Mouse (Mus musculus) midbrain, embryonic 10.5 days (tissue): ENCODE results near the gene Rmnd5b. TPM values are rescaled to one million over a fixed set of nuclear protein-coding genes. Genes with fewer than 3 reads are reported as not detected.
A peak's percentile ranks its signal among the peaks of the same experiment; 100 is the strongest.

ENCODE experiments used
- DNase-seq: peaks from one replicate; pipeline ENCODE4 v3.0.0-alpha.2; 2017; ENCODE audit warnings: low spot score
- H3K27ac ChIP-seq: fragments of 300-500 bp; sonication (generic); replicated peaks from 2 replicates; pipeline ENCODE4 v1.5.1; 2016; ENCODE audit warnings: mild to moderate bottlenecking
- H3K27me3 ChIP-seq: fragments of 300-500 bp; sonication (generic); 2 replicates; pipeline ENCODE4 v1.6.1; 2016; ENCODE audit warnings: low read depth, mild to moderate bottlenecking; ENCODE audit not compliant: poor library complexity, severe bottlenecking
- H3K36me3 ChIP-seq: fragments of 300-500 bp; sonication (generic); 2 replicates; pipeline ENCODE4 v1.6.1; 2016; ENCODE audit warnings: mild to moderate bottlenecking, moderate library complexity
- H3K4me1 ChIP-seq: fragments of 300-500 bp; sonication (generic); 2 replicates; pipeline ENCODE4 v1.6.1; 2016
- H3K4me3 ChIP-seq: fragments of 300-500 bp; sonication (generic); 2 replicates; pipeline ENCODE4 v1.5.1; 2016; ENCODE audit warnings: mild to moderate bottlenecking, moderate library complexity
- H3K9me3 ChIP-seq: fragments of 300-500 bp; sonication (generic); replicated peaks from 2 replicates; pipeline ENCODE4 v1.6.1; 2016; ENCODE audit warnings: mild to moderate bottlenecking
- WGBS: fragments of 180-500 bp; shearing (Covaris S2); methylation state at CpG from one replicate; pipeline ENCODE4 v1.1.7; 2016; 5-methylcytosine and 5-hydroxymethylcytosine counted together
- polyA plus RNA-seq: library from polyadenylated mRNA; unstranded; fragments of >200 nt; fragmentation: Nextera tagmentation; extraction: Ambion mirVana; gene quantifications from 2 replicates; pipeline ENCODE4 v1.2.1, GENCODE M21; 2016

The Rmnd5b gene
- polyA plus RNA-seq, 1 experiment from 2014 or later = 38.6 TPM

GRCm38 (mm10) chr11:51579024-51579423, 56.7 kb downstream of the Rmnd5b start:
- Histone ChIP-seq H3K27me3 (no peaks in the 10 kb centered on the region), H3K4me1 (peaks cover 19% of the 10 kb centered on the region), H3K9me3 (no peaks in the 10 kb centered on the region), H3K4me3 (no peak overlapping the region), H3K27ac (no peak overlapping the region), H3K36me3 (no peaks in the 10 kb centered on the region)
- no peak for DNase-seq
- 67% methylated on average over 4 of the region's 4 CpGs for WGBS

- Histone ChIP-seq H3K36me3 (no peaks in the 10 kb centered on the region), H3K9me3 (no peaks in the 10 kb centered on the region), H3K27ac (no peak overlapping the region), H3K27me3 (no peaks in the 10 kb centered on the region), H3K4me3 (no peak overlapping the region), H3K4me1 (0 out of 2 replicates have a peak, but pooled peaks cover 7% of the 10 kb centered on the region)
- 85% methylated on average over 7 of the region's 7 CpGs for WGBS
- no peak for DNase-seq
These were observed 58.1 kb downstream of the Rmnd5b start for GRCm38 (mm10) chr11:51577587-51577986.

- Histone ChIP-seq H3K27me3 (no peaks in the 10 kb centered on the region), H3K4me1 (0 out of 2 replicates have a peak, but pooled peaks cover 10% of the 10 kb centered on the region), H3K9me3 (no peaks in the 10 kb centered on the region), H3K4me3 (no peak overlapping the region), H3K36me3 (no peaks in the 10 kb centered on the region), H3K27ac (peak overlapping the region; percentile 33; the same call in 1 of the 2 replicates)
- 89% methylated on average over 4 of the region's 4 CpGs for WGBS
- no peak for DNase-seq
These were observed 59.2 kb downstream of the Rmnd5b start for GRCm38 (mm10) chr11:51576454-51576853.

Other genes with a start within 250 kb of the Rmnd5b start
- gene Phykpl, start 51.1 kb downstream of the Rmnd5b start, polyA plus RNA-seq = 14.4 and 15.1 TPM in 2 replicates
- 587 and 631 TPM in 2 replicates for gene Hnrnpab, start 29.0 kb downstream of the Rmnd5b start, polyA plus RNA-seq
- gene Nhp2, start 16.2 kb downstream of the Rmnd5b start, polyA plus RNA-seq = 209 and 269 TPM in 2 replicates
- gene N4bp3, start 14.9 kb upstream of the Rmnd5b start, polyA plus RNA-seq = 16.9 and 21.7 TPM in 2 replicates
- gene D930048N14Rik, start 15.1 kb upstream of the Rmnd5b start, polyA plus RNA-seq = 0.98 and 1.6 TPM in 2 replicates
- gene 0610009B22Rik, start 53.0 kb upstream of the Rmnd5b start, polyA plus RNA-seq = 88.5 and 89.7 TPM in 2 replicates
- gene Sec24a, start 127.7 kb upstream of the Rmnd5b start, polyA plus RNA-seq = 12.9 and 14.8 TPM in 2 replicates
- 124 and 125 TPM in 2 replicates for gene Sar1b, start 127.8 kb upstream of the Rmnd5b start, polyA plus RNA-seq
- 0.41 and 0.47 TPM in 2 replicates for gene Jade2, start 221.8 kb upstream of the Rmnd5b start, polyA plus RNA-seq